Mouse (Mus musculus) kidney, adult 11 months (tissue): ENCODE measurements around the gene Spink8.

Experiments
- DNase-seq: peaks from one replicate; pipeline ENCODE4 v3.0.0; 2022

Gene Spink8

DNA sequence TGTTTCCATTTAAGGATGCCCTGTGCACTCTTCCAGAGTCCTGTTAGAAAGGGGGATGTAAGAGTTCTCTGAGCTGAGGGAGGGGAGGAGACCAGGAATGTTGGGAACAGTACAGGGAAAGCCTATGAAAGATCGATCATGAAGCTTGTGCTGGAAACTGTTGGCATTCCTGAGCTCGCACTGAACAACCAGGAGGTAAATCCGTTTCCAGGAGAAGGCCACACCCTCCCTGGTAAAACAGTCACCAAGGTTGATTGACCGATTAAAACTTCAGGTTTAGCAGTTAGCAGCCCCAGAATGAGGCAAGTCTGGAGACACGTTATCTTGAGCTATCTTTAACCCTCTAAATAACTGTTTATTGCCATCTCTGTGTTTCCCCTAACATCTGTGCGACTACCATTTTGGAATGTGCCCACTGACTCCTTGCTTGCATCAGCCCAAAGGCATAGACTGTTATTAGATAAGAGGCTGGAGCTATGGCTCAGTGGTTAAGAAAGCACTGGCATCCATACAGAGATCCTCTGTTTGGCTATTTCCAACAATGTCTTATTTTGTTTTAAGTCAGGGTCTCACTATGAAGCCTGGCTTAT, 59.0 kb downstream of the Spink8 start:
- peak; percentile 51 for DNase-seq

DNA sequence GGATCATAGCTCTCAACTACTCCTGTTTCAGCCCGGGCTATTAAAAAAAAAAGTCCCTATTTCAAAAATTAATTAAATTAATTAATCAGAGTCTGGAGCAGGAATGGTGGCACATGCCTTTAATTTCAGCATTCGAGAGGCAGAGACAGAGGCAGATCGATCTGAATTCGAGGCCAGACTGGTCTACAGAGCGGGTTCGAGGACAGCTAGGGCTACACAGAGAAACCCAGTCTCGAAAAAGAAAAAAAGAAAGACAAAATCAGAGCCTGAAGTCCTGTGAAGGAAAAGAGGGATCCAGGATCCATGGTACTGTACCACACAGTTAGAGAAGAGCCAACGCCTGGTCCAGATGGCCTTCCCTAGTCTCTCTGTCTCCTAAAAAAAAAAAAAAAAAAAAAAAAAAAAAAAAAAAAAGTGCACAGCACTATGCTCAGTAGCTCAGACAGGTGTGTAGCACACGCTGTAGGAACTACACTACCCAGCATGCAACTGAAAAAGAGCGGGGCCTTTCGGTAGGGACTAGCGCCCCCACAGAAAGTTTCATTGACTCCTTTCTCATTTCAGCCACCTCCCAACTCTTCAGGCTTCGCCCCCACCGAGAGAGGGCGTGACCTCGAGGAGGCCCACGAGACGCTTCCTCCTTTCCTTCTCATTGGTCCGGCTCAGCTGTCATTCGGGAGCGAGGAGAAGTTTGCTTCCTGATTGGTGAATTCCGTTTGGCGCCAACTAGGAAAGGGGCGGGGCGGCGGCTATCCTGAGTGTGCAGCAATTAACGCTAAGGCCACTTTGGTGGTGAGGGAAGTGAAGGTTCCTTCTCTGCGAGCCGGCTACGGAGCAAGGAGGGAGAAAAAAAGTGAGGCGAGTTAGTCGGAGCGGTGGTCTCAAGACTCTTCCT, 63.0 kb downstream of the Spink8 start, which contains the start of gene Cdc25a:
Gene Cdc25a, plus strand, starts transcription at position 783 of the 895 bp plus-strand sequence.
- DNase-seq, result peak; percentile 99

DNA sequence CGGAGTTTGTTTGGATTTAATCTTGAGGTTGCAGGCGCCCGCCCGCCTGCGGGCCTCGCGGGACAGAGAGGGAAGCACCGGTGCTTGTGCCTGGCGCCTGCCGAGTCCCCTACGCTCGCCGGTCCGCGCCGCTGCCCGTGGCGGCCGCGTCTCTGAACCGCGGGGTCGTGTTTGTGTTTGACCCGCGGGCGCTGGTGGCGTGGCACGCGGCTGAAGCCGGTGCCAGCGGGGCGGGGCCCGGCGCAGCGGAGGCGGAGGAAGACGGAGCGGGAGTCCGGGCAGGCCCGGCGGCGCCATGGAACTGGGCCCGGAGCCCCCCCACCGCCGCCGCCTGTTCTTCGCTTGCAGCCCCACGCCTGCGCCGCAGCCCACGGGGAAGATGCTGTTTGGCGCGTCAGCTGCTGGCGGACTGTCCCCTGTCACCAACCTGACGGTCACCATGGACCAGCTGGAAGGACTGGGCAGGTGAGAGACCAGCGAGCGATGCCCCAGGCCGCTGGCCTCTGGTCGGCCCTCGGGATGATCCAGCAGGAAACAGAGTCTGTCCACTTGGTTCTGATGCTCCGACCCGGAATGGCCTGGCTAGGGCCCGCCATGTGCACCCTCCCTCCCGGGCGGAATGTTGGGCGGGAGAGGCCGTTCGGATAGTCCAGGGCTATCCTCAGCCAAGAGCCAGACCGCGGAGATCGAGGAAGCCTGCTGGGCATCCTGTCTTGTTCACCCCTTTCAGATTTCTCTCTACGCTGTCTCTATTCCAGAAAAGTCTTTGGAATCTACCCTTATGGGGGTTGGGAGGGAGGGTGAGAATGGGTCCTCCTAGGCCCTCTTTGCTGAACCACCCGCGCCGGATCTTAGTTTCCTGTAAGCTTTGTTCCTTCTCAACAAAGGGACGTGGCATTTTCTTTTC, 63.9 kb downstream of the Spink8 start:
- peak; percentile 56 for DNase-seq
